14 mouse cellular contexts compared by ENCODE assay signal in the genomic region with DNA sequence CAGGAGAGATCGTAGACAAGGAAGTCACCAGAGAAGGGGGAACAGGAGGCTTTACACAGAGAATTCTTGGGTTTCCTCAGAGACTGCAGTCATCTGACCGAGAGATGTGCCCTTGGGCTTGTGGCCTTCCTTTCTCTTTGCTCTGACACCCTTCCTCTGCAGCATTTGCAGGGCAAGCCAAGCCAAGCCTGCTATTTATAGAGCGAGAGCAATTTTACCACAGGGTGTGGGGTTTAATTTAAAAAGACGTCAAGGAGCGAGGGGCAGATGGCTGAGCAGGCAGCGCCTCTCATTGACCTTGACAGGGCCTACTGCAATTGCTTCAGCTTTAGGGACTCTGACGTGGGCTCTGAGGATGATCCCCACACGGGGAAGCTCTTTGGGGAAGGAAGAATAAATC. TPM values are rescaled to one million over a fixed set of nuclear protein-coding genes. Genes with fewer than 3 reads are reported as not detected.
DNase-seq lines count a peak whose midpoint lies in the region; ATAC-seq and TF ChIP-seq lines count a peak whose summit lies in the region.
"Had no signal": no experiment of that assay in that cellular context is flagged by ENCODE, and none has a peak within 500 bp of the region (broad histone marks: within the 10 kb centered on the region; RNA-seq: fewer than 3 reads in every experiment).

No protein-coding gene starts in this region.

- ATAC-seq in embryonic facial prominence, embryonic 14.5 days (ENCODE audit: low read depth) = no peak
- ATAC-seq: midbrain, embryonic 16.5 days had no signal

- 59% methylated on average over 8 of the region's 8 CpGs for WGBS in embryonic facial prominence, embryonic 14.5 days
- 76% methylated on average over 8 of the region's 8 CpGs for WGBS in embryonic facial prominence, embryonic 10.5 days
- 29% methylated on average over 8 of the region's 8 CpGs for WGBS in cerebellum, adult 2 months

- H3K4me3 ChIP-seq in embryonic facial prominence, embryonic 14.5 days (ENCODE audit: low read depth, low read length) = no peak overlapping the region
- H3K4me3 ChIP-seq in embryonic facial prominence, embryonic 10.5 days = no peak overlapping the region
- H3K4me3 ChIP-seq in cerebellum, adult 2 months (replicated peaks; ENCODE audit: insufficient read depth, low read depth, low read length) = no peak overlapping the region
- H3K4me3 ChIP-seq: kidney, embryonic 15.5 days; stomach, embryonic 15.5 days had no signal

- DNase-seq in embryonic facial prominence, embryonic 14.5 days (ENCODE audit: low spot score) = peak; percentile 20
- no peak for DNase-seq in embryonic facial prominence, embryonic 10.5 days (ENCODE audit: low spot score)
- DNase-seq in cerebellum, adult 2 months = peak; percentile 49 to 78
- DNase-seq in heart, adult 8-10 months (ENCODE audit: low spot score) = peak; percentile 50
- DNase-seq in heart, postnatal 14 days = peak; percentile 28 to 41
- no peak for DNase-seq in right cerebral cortex, postnatal 14 days
- DNase-seq in left cerebral cortex, postnatal 14 days (ENCODE audit: low spot score in 2 of 2) = no peak
- DNase-seq in left cerebral cortex, postnatal 4 days = no peak
- DNase-seq: B cell, adult 2 months; layer of hippocampus, adult 9-11 months; lung, adult 18-20 months had no signal

- no peaks in the 10 kb centered on the region for H3K4me1 ChIP-seq in embryonic facial prominence, embryonic 14.5 days (ENCODE audit: control insufficient read depth, insufficient read depth, low read length)
- H3K4me1 ChIP-seq in embryonic facial prominence, embryonic 10.5 days = peaks cover 9% of the 10 kb centered on the region; the same call in 1 of the 2 replicates
- H3K4me1 ChIP-seq in cerebellum, adult 2 months (ENCODE audit: control insufficient read depth, insufficient read depth, low read length) = peaks cover 8% of the 10 kb centered on the region; the same call in 1 of the 2 replicates
- H3K4me1 ChIP-seq: stomach, embryonic 15.5 days had no signal

- H3K27me3 ChIP-seq in embryonic facial prominence, embryonic 14.5 days (replicated peaks; ENCODE audit: control insufficient read depth, insufficient read depth, low read length) = no peaks in the 10 kb centered on the region
- no peaks in the 10 kb centered on the region for H3K27me3 ChIP-seq in embryonic facial prominence, embryonic 10.5 days (replicated peaks; ENCODE audit: low read depth, poor library complexity, severe bottlenecking)
- no peaks in the 10 kb centered on the region for H3K27me3 ChIP-seq in cerebellum, adult 2 months (ENCODE audit: control insufficient read depth, insufficient read depth, low read length)
- H3K27me3 ChIP-seq: kidney, embryonic 15.5 days; stomach, embryonic 15.5 days had no signal

- intact Hi-C loops in heart, postnatal 14 days (cut with DNase I) = loop anchor here (5.0 to 10.0 kb wide), 2 partner anchors 236 to 404 kb away; no protein-coding TSS in a partner anchor
- intact Hi-C loops in left cerebral cortex, postnatal 14 days (cut with DNase I) = no loop called here
- intact Hi-C loops in left cerebral cortex, postnatal 4 days (cut with DNase I) = no loop called here

- H3K9ac ChIP-seq in embryonic facial prominence, embryonic 14.5 days (ENCODE audit: low read depth, low read length) = no peak overlapping the region
- H3K9ac ChIP-seq: kidney, embryonic 15.5 days; stomach, embryonic 15.5 days had no signal

- TF ChIP-seq CTCF in cerebellum, adult 2 months (IDR thresholded peaks at IDR 0.05; ENCODE audit: borderline replicate concordance, insufficient read depth, low read depth, low read length) = no peak

- no peak overlapping the region for H3K4me2 ChIP-seq in embryonic facial prominence, embryonic 14.5 days (ENCODE audit: low read depth, low read length)
- H3K4me2 ChIP-seq: kidney, embryonic 15.5 days; stomach, embryonic 15.5 days had no signal

- TF ChIP-seq POLR2A in cerebellum, adult 2 months (IDR thresholded peaks at IDR 0.05; ENCODE audit: borderline replicate concordance, insufficient read depth, low read length) = no peak

- no peak overlapping the region for H3K27ac ChIP-seq in embryonic facial prominence, embryonic 14.5 days (replicated peaks; ENCODE audit: low read depth, low read length)
- H3K27ac ChIP-seq in embryonic facial prominence, embryonic 10.5 days (replicated peaks) = no peak overlapping the region
- H3K27ac ChIP-seq in cerebellum, adult 2 months (ENCODE audit: insufficient read depth, low read length) = 0 out of 2 replicates have a peak overlapping the region, but pooled peaks have one; percentile 2
- H3K27ac ChIP-seq: kidney, embryonic 15.5 days; stomach, embryonic 15.5 days had no signal

- H3K36me3 ChIP-seq in embryonic facial prominence, embryonic 14.5 days (ENCODE audit: control insufficient read depth, insufficient read depth, low read length) = no peaks in the 10 kb centered on the region
- no peaks in the 10 kb centered on the region for H3K36me3 ChIP-seq in embryonic facial prominence, embryonic 10.5 days (replicated peaks)
- H3K36me3 ChIP-seq: kidney, embryonic 15.5 days; stomach, embryonic 15.5 days had no signal

- no peaks in the 10 kb centered on the region for H3K9me3 ChIP-seq in embryonic facial prominence, embryonic 14.5 days (ENCODE audit: control insufficient read depth, low read length)
- no peaks in the 10 kb centered on the region for H3K9me3 ChIP-seq in embryonic facial prominence, embryonic 10.5 days
- H3K9me3 ChIP-seq: kidney, embryonic 15.5 days; stomach, embryonic 15.5 days had no signal

RNA-seq across cellular contexts. Expression of gene Gatb, which starts 55.3 kb away (rescaled TPM):
- 18.4 and 20.6 TPM in 2 replicates for polyA plus RNA-seq in embryonic facial prominence, embryonic 14.5 days (2014; fragmentation: Nextera tagmentation; extraction: Ambion mirVana)
- polyA plus RNA-seq in embryonic facial prominence, embryonic 10.5 days (2016; fragmentation: Nextera tagmentation; extraction: Ambion mirVana) = 26.8 and 28.3 TPM in 2 replicates
- polyA plus RNA-seq in cerebellum, adult 2 months (2012; rRNA removed) = 14.9 and 16.1 TPM in 2 replicates
- 10 to 100 TPM; 50.0 to 58.3 (median 53.4) TPM for total RNA-seq in heart, adult 8-10 months (2022)
- 10 to 100 TPM; 28.1 to 30.8 TPM for total RNA-seq in heart, postnatal 14 days (2021)
- 10 to 100 TPM; 19.7 to 21.2 TPM for total RNA-seq in left cerebral cortex, postnatal 14 days (2021)
- total RNA-seq in left cerebral cortex, postnatal 4 days (2021) = 10 to 100 TPM; 15.5 to 17.8 TPM

Comparison
In these comparisons a context has a peak if more than half of its experiments do, and no peak if none do; other contexts are left out.
1. DNase-seq: peak in embryonic facial prominence, embryonic 14.5 days (single experiment), cerebellum, adult 2 months (2 of 2), heart, adult 8-10 months (single experiment) and heart, postnatal 14 days (2 of 2); none in embryonic facial prominence, embryonic 10.5 days (single experiment), right cerebral cortex, postnatal 14 days (single experiment), left cerebral cortex, postnatal 14 days (0 of 2) and left cerebral cortex, postnatal 4 days (single experiment).